Mouse (Mus musculus): ENCODE data around the gene Gemin6. TPM values are rescaled to one million over a fixed set of nuclear protein-coding genes. Genes with fewer than 3 reads are reported as not detected.
"Not testable (repeated sequence)": the region's sequence is repeated elsewhere in the genome, so short reads cannot be mapped to it uniquely, and the experiment has no call there.

Gemin6 gene
- total RNA-seq, 1 experiment from 2014 or later: 8.7 TPM

GRCm38 (mm10) chr17:80234376-80234775, 10.1 kb downstream of the Gemin6 start:
- DNase-seq: no peak

- no peak for DNase-seq
Measured at GRCm38 (mm10) chr17:80235477-80235876, 11.2 kb downstream of the Gemin6 start.

GRCm38 (mm10) chr17:80236805-80237204, 12.6 kb downstream of the Gemin6 start:
- DNase-seq: no peak

DNA sequence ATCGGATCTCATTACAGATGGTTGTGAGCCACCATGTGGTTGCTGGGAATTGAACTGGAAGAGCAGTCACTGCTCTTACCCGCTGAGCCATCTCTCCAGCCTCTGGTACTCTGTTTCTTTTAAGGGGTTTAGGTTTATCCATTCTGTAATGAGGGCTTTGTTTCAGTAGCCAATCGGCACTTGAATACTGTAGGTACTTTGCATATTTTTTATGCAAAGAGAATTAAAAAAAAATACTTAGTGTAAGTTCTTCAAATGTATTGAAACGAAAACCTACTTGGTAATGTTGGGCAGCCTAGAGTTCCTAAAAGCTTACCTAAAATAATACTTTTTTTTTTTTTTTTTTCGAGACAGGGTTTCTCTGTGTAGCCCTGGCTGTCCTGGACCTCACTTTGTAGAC, 13.2 kb downstream of the Gemin6 start:
- DNase-seq: no peak

- DNase-seq: no peak
Measured at GRCm38 (mm10) chr17:80241594-80241993, 17.4 kb downstream of the Gemin6 start.

DNA sequence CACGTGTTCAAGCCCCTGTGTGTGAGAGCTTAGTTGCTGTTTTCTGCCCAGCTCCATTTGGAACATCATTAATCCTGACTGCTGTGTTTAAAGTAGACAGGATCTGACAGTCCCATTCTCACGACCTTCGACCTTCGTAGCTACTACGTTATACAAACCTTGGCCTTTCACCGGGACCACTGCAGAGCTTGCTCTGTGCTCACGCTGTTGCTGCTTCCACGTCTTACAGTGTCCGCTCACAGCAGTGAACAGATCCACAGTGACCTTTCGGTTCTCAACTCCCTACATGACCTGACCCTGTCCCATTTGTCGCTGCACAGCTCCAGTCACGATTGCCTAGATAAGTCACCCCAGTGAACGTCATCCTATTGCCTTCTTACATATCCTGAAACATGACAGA, 18.9 kb downstream of the Gemin6 start:
- peak; percentile 31 for DNase-seq

DNA sequence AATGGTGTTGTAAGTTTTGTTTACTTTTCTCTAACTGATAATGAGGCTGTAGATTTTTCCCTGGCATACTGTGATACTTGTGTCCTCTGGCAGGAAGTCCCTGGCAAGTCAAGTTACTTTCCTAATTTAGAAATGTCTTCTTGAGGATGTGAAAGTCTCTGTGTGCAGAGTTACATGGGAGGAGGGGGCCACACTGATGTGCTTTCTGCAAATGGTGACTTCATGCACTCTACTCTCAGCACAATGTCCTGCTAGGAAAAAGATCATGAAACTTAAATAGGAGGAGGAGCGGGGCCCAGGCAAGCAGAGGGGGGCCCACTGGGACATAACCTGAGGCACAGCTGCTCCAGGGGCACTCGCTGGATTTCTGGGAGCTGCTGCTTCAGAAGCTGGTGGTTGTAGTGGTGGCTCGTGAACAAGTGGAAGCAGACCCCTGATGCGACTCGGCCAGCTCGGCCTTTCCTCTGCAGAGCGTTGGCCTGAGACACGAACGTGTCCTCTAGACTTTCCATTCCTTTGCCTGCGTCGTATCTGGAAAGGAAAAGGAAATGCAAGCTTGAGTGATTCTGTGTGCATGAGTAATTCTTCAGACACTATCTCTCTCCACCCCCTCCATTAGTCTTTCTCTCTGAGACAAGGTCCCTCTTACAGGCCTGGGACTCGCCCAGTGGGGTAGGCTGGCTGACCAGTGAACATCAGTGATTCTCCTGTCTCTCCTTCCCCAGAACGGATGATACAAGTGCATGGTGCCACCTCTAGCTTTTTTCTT, 28.7 kb downstream of the Gemin6 start:
- peak; percentile 50 for DNase-seq

DNA sequence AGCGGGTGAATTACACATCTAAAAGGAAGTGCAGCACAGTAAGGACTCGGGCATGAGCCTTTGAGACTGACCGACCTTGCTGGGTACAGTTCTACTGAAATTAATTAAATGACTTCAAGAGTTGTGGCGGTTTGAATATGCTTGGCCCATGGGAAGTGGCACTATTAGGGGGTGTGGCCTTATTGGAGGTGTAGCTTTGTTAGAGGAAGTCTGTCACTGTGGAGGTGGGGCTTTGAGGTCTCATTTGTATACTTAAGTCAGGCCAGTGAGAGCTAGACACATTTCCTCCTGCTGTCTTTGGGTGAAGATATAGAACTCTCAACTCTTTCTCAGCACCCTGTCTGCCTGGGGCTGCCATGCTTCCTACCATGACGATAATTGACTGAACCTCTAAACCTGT, 30.2 kb downstream of the Gemin6 start:
- no peak for DNase-seq

DNA sequence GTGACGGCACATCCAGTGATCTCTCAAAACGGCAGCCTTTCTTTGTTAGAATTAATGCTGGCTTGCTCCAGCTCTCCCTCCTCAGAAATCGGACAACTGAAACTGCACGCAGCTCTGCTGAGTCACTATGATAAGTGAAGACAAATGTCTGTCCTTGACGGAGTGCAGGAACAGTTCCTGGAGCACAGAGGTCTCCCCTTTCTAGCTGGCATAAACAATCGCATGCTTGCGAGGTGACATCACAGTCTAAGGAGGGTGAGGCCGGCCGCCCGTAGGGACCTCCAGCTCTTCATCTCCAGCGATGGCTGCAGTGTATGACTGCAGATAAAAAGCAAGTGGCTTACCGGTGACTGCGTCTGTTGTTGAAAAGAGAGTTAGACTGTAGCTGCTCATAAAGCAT, 31.0 kb downstream of the Gemin6 start:
- DNase-seq: peak; percentile 86

- DNase-seq: no peak
Measured at GRCm38 (mm10) chr17:80267065-80267464, 42.8 kb downstream of the Gemin6 start.

GRCm38 (mm10) chr17:80268151-80268550, 43.9 kb downstream of the Gemin6 start:
- DNase-seq: no peak

GRCm38 (mm10) chr17:80270622-80271021, 46.4 kb downstream of the Gemin6 start:
- not testable (repeated sequence) for DNase-seq

Other genes with a start within 250 kb of the Gemin6 start
- 50.6 and 54.1 TPM in 2 replicates for gene Hnrnpll, start 162.1 kb upstream of the Gemin6 start, total RNA-seq (2021)
- gene Galm, start 97.0 kb upstream of the Gemin6 start, total RNA-seq (2021): 21.6 and 27.1 TPM in 2 replicates
- gene Srsf7, start 17.1 kb upstream of the Gemin6 start, total RNA-seq (2021): 123 and 131 TPM in 2 replicates
- 0.15 TPM in 1 of 2 replicates, not detected in the other for gene Ttc39d, start 17.0 kb upstream of the Gemin6 start, total RNA-seq (2021)
- 12.7 and 17.2 TPM in 2 replicates for gene Morn2, start 65.8 kb downstream of the Gemin6 start, total RNA-seq (2021)
- gene Dhx57, start 66.0 kb downstream of the Gemin6 start, total RNA-seq (2021): 12.9 and 16.9 TPM in 2 replicates
- gene Arhgef33, start 83.0 kb downstream of the Gemin6 start, total RNA-seq (2021): 1.1 and 2.0 TPM in 2 replicates
- gene Gm10190, start 149.1 kb downstream of the Gemin6 start, total RNA-seq (2021): 1.4 TPM in 1 of 2 replicates, not detected in the other